Mouse (Mus musculus) heart, embryonic 15.5 days (tissue): Measurements from ENCODE around the gene Slc25a39. TPM values are rescaled to one million over a fixed set of nuclear protein-coding genes. Genes with fewer than 3 reads are reported as not detected.

ENCODE experiments used
- microRNA-seq: library from miRNA; unstranded; fragments of <30 nt; microRNA quantifications from one replicate; pipeline ENCODE4, GENCODE M21; 2016
- polyA plus RNA-seq: library from polyadenylated mRNA; unstranded; fragments of >200 nt; fragmentation: Nextera tagmentation; extraction: Ambion mirVana; gene quantifications from 2 replicates; pipeline ENCODE4 v1.2.1, GENCODE M21; 2015

Slc25a39 gene
- polyA plus RNA-seq, 1 experiment from 2014 or later = 293 TPM

Small RNA genes within 50 kb of the gene (microRNA-seq; reads per million reads assigned to microRNA genes)
- not detected for gene Mir6930

Other genes starting within 250 kb of the Slc25a39 start
- 74.6 and 83.4 TPM in 2 replicates for gene Lsm12, start 222.7 kb downstream of the Slc25a39 start, polyA plus RNA-seq
- gene G6pc3, start 218.3 kb downstream of the Slc25a39 start, polyA plus RNA-seq = 20.9 and 23.3 TPM in 2 replicates
- 76.7 and 86.8 TPM in 2 replicates for gene Hdac5, start 177.8 kb downstream of the Slc25a39 start, polyA plus RNA-seq
- gene BC030867, start 159.1 kb downstream of the Slc25a39 start, polyA plus RNA-seq = 8.3 and 12.7 TPM in 2 replicates
- gene Asb16, start 139.2 kb downstream of the Slc25a39 start, polyA plus RNA-seq = 0.05 and 0.06 TPM in 2 replicates
- gene Tmub2, start 123.0 kb downstream of the Slc25a39 start, polyA plus RNA-seq = 36.4 and 43.1 TPM in 2 replicates
- 6.8 and 8.9 TPM in 2 replicates for gene Atxn7l3, start 111.3 kb downstream of the Slc25a39 start, polyA plus RNA-seq
- gene Ubtf, start 88.2 kb downstream of the Slc25a39 start, polyA plus RNA-seq = 51.0 and 60.2 TPM in 2 replicates
- gene Slc4a1, start 41.7 kb downstream of the Slc25a39 start, polyA plus RNA-seq = 20.2 and 31.9 TPM in 2 replicates
- gene Rundc3a, start 14.5 kb downstream of the Slc25a39 start, polyA plus RNA-seq = 0.64 and 2.5 TPM in 2 replicates
- gene Grn, start 22.4 kb upstream of the Slc25a39 start, polyA plus RNA-seq = 198 and 242 TPM in 2 replicates
- 2.7 and 5.7 TPM in 2 replicates for gene Fam171a2, start 39.7 kb upstream of the Slc25a39 start, polyA plus RNA-seq
- gene Itga2b, start 62.2 kb upstream of the Slc25a39 start, polyA plus RNA-seq = 8.7 TPM in 2 replicates
- gene Gpatch8, start 148.4 kb upstream of the Slc25a39 start, polyA plus RNA-seq = 34.4 and 38.4 TPM in 2 replicates
- 9.7 and 13.7 TPM in 2 replicates for gene Gm11627, start 171.5 kb upstream of the Slc25a39 start, polyA plus RNA-seq
- gene Fzd2, start 196.4 kb upstream of the Slc25a39 start, polyA plus RNA-seq = 15.1 and 20.4 TPM in 2 replicates